Mouse (Mus musculus) stomach, embryonic 14.5 days (tissue): ENCODE measurements around the gene Pgam2. TPM values are rescaled to one million over a fixed set of nuclear protein-coding genes. Genes with fewer than 3 reads are reported as not detected.

Experiments used
- ATAC-seq: fragments of 200-750 bp; cut with Nextera tagmentation; 2 replicates; pipeline ENCODE4 v1.8.0; 2017; ENCODE audit warnings: low read depth, moderate TSS enrichment; ENCODE audit not compliant: insufficient number of reproducible peaks, insufficient read depth, low FRiP score
- H3K27ac ChIP-seq: fragments of 300-500 bp; sonication (generic); 2 replicates; pipeline ENCODE4 v1.5.1; 2014; ENCODE audit warnings: mild to moderate bottlenecking, low read length, moderate library complexity, mixed read lengths
- H3K27me3 ChIP-seq: fragments of 300-500 bp; sonication (generic); 2 replicates; pipeline ENCODE4 v1.6.1; 2014; ENCODE audit warnings: low read length, control low read depth, mixed read lengths; ENCODE audit not compliant: control insufficient read depth, insufficient read depth
- H3K36me3 ChIP-seq: fragments of 300-500 bp; sonication (generic); 2 replicates; pipeline ENCODE4 v1.6.1; 2014; ENCODE audit warnings: mild to moderate bottlenecking, control low read depth, low read length, moderate library complexity, mixed read lengths; ENCODE audit not compliant: control insufficient read depth, insufficient read depth
- H3K4me1 ChIP-seq: fragments of 300-500 bp; sonication (generic); 2 replicates; pipeline ENCODE4 v1.6.1; 2014; ENCODE audit warnings: low read length, control low read depth, mixed read lengths; ENCODE audit not compliant: control insufficient read depth, insufficient read depth
- H3K4me2 ChIP-seq: fragments of 300-500 bp; sonication (generic); replicated peaks from 2 replicates; pipeline ENCODE4 v1.6.1; 2014; ENCODE audit warnings: low read depth, low read length, control low read depth
- H3K4me3 ChIP-seq: fragments of 300-500 bp; sonication (generic); 2 replicates; pipeline ENCODE4 v1.5.1; 2014; ENCODE audit warnings: low read depth, low read length, control low read depth
- H3K9ac ChIP-seq: fragments of 300-500 bp; sonication (generic); replicated peaks from 2 replicates; pipeline ENCODE4 v1.6.1; 2014; ENCODE audit warnings: low read depth, mild to moderate bottlenecking, control low read depth, low read length, moderate library complexity, mixed read lengths
- H3K9me3 ChIP-seq: fragments of 300-500 bp; sonication (generic); 2 replicates; pipeline ENCODE4 v1.6.1; 2016; ENCODE audit warnings: low read depth, low read length, control low read depth; ENCODE audit not compliant: control insufficient read depth
- WGBS: fragments of 180-500 bp; shearing (Covaris S2); extraction: QIAGEN DNeasy Blood & Tissue Kit; methylation state at CpG from one replicate; pipeline ENCODE4 v1.1.7; 2014; 5-methylcytosine and 5-hydroxymethylcytosine counted together
- polyA plus RNA-seq: library from polyadenylated mRNA; unstranded; fragments of >200 nt; fragmentation: Nextera tagmentation; extraction: Ambion mirVana; gene quantifications from 2 replicates; pipeline ENCODE4 v1.2.1, GENCODE M21; 2014

The Pgam2 gene
- polyA plus RNA-seq, 1 experiment from 2014 or later: 1.5 TPM

DNA sequence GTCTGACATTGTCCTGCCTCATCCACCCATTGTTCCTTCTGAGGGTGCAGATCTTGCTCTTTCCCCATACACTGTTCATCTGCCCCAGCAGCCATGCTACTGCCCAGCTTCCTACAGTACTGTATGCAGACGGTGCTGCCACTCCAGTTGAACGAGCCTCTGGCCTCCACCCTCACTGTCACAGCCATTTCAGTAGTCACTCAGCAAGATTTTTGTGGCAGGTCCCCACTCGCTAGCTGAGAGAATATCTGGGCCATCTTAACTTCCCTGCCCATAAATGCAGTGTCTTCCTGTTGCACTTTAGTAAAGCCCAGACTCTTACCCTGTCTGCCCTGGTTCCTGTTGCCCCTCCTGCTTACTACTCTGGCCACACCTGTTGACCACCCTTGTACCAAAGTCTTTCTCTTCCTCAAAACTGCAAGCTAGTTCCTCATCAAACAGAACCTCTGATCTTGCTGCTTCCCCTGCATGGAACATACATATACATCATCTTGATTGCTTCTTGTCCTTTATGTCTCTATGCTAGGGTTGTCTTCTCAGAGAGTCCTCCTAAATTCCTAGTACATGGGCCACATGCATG is 13.7 kb downstream of the Pgam2 start:
- Histone ChIP-seq H3K9me3 (no peaks in the 10 kb centered on the region), H3K36me3 (peaks cover 32% of the 10 kb centered on the region), H3K4me3 (peak overlapping the region; percentile 87; the same call in 1 of the 2 replicates), H3K27ac (no peak overlapping the region), H3K27me3 (no peaks in the 10 kb centered on the region), H3K4me1 (peaks cover 13% of the 10 kb centered on the region), H3K9ac (no peak overlapping the region), H3K4me2 (peak overlapping the region; percentile 66; the same call in 1 of the 2 replicates)
- ATAC-seq: no peak
- 85% methylated on average over 3 of the region's 3 CpGs for WGBS

DNA sequence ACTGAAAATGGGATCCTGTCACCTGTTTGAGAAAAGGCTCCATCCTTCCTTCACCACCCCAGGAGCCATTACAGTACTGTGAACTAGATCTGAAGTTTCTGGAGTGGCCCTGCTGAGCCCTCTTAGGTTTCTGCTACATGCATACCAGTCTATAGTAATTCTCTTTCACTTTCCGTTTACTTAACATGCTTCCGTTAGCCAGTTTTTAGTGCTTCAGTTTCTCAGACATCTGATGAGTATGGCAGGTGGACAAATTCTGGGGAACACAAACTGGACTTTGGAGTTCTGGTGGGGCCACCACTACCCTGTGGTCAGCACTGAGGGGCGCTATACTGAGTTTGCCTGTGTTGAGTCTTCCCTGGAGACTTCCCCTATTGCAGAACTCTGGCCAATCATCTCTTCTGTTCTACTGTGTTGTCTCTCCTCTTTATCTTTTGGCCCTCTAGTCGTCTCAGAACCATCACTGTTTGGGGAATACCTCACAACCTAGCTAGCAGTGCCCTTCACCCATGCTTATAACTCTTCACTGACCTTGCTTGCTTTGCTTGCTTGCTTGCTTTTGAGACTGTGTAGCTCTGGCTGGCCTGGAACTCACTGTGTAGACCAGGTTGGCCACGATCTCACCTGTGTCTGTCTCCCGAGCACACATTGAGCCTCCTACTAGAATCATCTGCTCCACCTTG is 14.3 kb downstream of the Pgam2 start:
- Histone ChIP-seq H3K9ac (peak overlapping the region; percentile 69), H3K4me2 (peak overlapping the region; percentile 66), H3K27ac (peak overlapping the region; percentile 92), H3K27me3 (no peaks in the 10 kb centered on the region), H3K4me3 (peak overlapping the region; percentile 87), H3K36me3 (peaks cover 26% of the 10 kb centered on the region), H3K4me1 (peaks cover 13% of the 10 kb centered on the region), H3K9me3 (no peaks in the 10 kb centered on the region)
- ATAC-seq: no peak
- WGBS: 63% methylated on average over 6 of the region's 6 CpGs

DNA sequence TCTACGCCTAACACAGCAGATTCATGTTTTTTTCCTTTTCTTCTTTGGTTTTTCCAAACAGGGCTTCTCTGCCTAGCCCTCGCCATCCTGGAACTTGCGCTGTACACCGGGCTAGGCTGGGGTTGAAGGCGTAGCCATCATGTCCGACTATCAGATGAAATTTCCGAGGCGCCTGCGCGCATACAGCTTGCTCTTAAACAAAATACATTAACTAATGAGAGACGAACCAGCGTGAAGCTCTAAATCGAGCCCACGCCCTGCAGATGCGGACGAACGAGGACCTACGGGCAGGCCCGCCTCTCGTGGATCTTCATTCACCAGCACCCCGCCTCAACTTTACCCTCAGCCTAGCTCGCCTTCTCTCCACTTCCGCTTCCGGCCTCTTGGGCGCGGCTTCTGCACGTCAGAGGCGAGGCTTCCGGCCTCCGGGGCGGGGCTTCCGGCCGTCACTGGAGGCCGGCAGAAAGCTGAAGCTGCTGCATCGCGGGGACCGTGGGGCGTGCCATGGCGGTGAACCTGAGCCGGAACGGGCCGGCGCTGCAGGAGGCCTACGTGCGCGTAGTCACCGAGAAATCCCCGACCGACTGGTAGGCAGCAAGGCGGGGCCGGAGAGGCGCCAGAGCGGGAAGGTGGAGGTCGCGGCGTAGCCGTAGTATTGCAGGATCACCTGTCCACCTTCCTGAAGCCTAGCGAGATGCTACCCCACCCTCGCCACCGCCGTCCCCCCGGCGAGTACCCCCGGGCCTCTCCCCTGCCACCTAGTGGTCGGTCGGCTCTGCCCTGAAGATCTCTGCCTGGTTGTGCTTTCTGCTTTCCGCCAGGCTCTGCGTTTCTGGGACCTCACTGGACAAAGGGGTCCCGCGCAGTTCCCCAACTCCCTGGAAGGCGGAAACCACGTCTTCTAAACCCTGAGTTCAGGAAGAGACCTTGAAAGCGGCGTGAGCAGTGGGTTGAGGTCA is 15.2 kb downstream of the Pgam2 start, which contains the start of gene Dbnl:
Gene Dbnl (plus strand): TSS at position 433 of the 959 bp plus-strand sequence.
- peak within 1 kb of the TSS; percentile 66 for H3K4me2 ChIP-seq
- H3K36me3 ChIP-seq: peaks cover 19% of the 10 kb centered on the region
- WGBS: under 1% methylated on average over 74 of the region's 74 CpGs

GRCm38 (mm10) chr11:5787671-5788055 is 15.9 kb downstream of the Pgam2 start:
- Histone ChIP-seq H3K27ac (peak overlapping the region; percentile 92), H3K36me3 (peaks cover 18% of the 10 kb centered on the region), H3K4me1 (peaks cover 13% of the 10 kb centered on the region), H3K4me2 (peak overlapping the region; percentile 66), H3K9ac (peak overlapping the region; percentile 69), H3K9me3 (no peaks in the 10 kb centered on the region), H3K27me3 (no peaks in the 10 kb centered on the region), H3K4me3 (peak overlapping the region; percentile 87)
- 39% methylated on average over 8 of the region's 8 CpGs for WGBS
- no peak for ATAC-seq

More for the DNA sequence above, 15.2 kb downstream of the Pgam2 start, which contains the start of gene Dbnl:
- Histone ChIP-seq H3K27me3 (no peaks in the 10 kb centered on the region), H3K9me3 (no peaks in the 10 kb centered on the region), H3K9ac (peak within 1 kb of the TSS; percentile 69), H3K4me1 (peaks cover 13% of the 10 kb centered on the region), H3K27ac (peak within 1 kb of the TSS; percentile 92), H3K4me3 (peak within 1 kb of the TSS; percentile 87)
- peak; percentile 97 for ATAC-seq

GRCm38 (mm10) chr11:5785732-5786131 is 17.8 kb downstream of the Pgam2 start:
- H3K4me3 ChIP-seq: no peak overlapping the region
- H3K36me3 ChIP-seq: peaks cover 2% of the 10 kb centered on the region; the same call in 1 of the 2 replicates
- H3K27ac ChIP-seq: no peak overlapping the region
- H3K9ac ChIP-seq: no peak overlapping the region
- H3K4me1 ChIP-seq: peaks cover 13% of the 10 kb centered on the region
- ATAC-seq: no peak
- H3K4me2 ChIP-seq: no peak overlapping the region
- H3K9me3 ChIP-seq: no peaks in the 10 kb centered on the region
- no peaks in the 10 kb centered on the region for H3K27me3 ChIP-seq

GRCm38 (mm10) chr11:5782199-5782944 is 21.2 kb downstream of the Pgam2 start:
- peak; percentile 56; the same call in 1 of the 2 replicates for ATAC-seq
- no peak overlapping the region for H3K4me3 ChIP-seq
- H3K27me3 ChIP-seq: no peaks in the 10 kb centered on the region
- no peaks in the 10 kb centered on the region for H3K36me3 ChIP-seq
- H3K9me3 ChIP-seq: no peaks in the 10 kb centered on the region
- no peak overlapping the region for H3K4me2 ChIP-seq
- no peak overlapping the region for H3K27ac ChIP-seq
- WGBS: 62% methylated on average over 8 of the region's 8 CpGs
- no peak overlapping the region for H3K9ac ChIP-seq
- no peaks in the 10 kb centered on the region for H3K4me1 ChIP-seq

GRCm38 (mm10) chr11:5780035-5780499 is 23.5 kb downstream of the Pgam2 start:
- Histone ChIP-seq H3K9ac (no peak overlapping the region), H3K27ac (no peak overlapping the region), H3K36me3 (no peaks in the 10 kb centered on the region), H3K9me3 (no peaks in the 10 kb centered on the region), H3K27me3 (no peaks in the 10 kb centered on the region), H3K4me1 (no peaks in the 10 kb centered on the region), H3K4me2 (no peak overlapping the region), H3K4me3 (no peak overlapping the region)
- ATAC-seq: no peak
- 90% methylated on average over 6 of the region's 6 CpGs for WGBS
